Mouse (Mus musculus) kidney, adult 2 months (tissue): Measurements from ENCODE around the gene Pds5b. TPM values are rescaled to one million over a fixed set of nuclear protein-coding genes. Genes with fewer than 3 reads are reported as not detected.
"Not testable (repeated sequence)": the region's sequence is repeated elsewhere in the genome, so short reads cannot be mapped to it uniquely, and the experiment has no call there.

ENCODE experiments used
- DNase-seq: peaks from one replicate; pipeline ENCODE4 v3.0.0; 2021
- H3K27ac ChIP-seq: fragments of 200-500 bp; 2 replicates; pipeline ENCODE4 v1.5.1; 2012; ENCODE audit warnings: low read depth, low read length, control low read depth, inconsistent platforms; ENCODE audit not compliant: insufficient read depth
- H3K27me3 ChIP-seq: fragments of 200-500 bp; replicated peaks from 2 replicates; pipeline ENCODE4 v1.6.1; 2012; ENCODE audit warnings: mild to moderate bottlenecking, moderate library complexity, low read length, inconsistent platforms; ENCODE audit not compliant: control insufficient read depth, insufficient read depth
- H3K36me3 ChIP-seq: fragments of 200-500 bp; 2 replicates; pipeline ENCODE4 v1.6.1; 2012; ENCODE audit warnings: mild to moderate bottlenecking, moderate library complexity, low read length, inconsistent platforms; ENCODE audit not compliant: control insufficient read depth, insufficient read depth
- H3K4me1 ChIP-seq: fragments of 200-500 bp; 2 replicates; pipeline ENCODE4 v1.6.1; 2011; ENCODE audit warnings: low read length; ENCODE audit not compliant: control insufficient read depth, insufficient read depth
- H3K4me3 ChIP-seq: fragments of 200-500 bp; 2 replicates; pipeline ENCODE4 v1.5.1; 2011; ENCODE audit warnings: mild to moderate bottlenecking, low read depth, low read length, control low read depth; ENCODE audit not compliant: insufficient read depth
- CTCF ChIP-seq: fragments of 200-500 bp; conservative IDR thresholded peaks from 2 replicates; pipeline ENCODE4 v1.5.1; 2011; ENCODE audit warnings: low read depth, mild to moderate bottlenecking, control low read depth, low read length, moderate library complexity, mixed read lengths; ENCODE audit not compliant: insufficient read depth, insufficient read length
- POLR2A ChIP-seq: fragments of 200-500 bp; IDR thresholded peaks from one replicate; pipeline ENCODE4 v1.6.1; 2011; ENCODE audit warnings: low read depth, low read length, control low read depth
- WGBS: fragments of 180-500 bp; shearing (Covaris S2); methylation state at CpG from one replicate; pipeline ENCODE4 v1.1.7; 2018; 5-methylcytosine and 5-hydroxymethylcytosine counted together
- polyA plus RNA-seq: library from polyadenylated mRNA; depleted of rRNA; stranded (reverse); fragments of >200 nt; gene quantifications from 2 replicates; pipeline ENCODE4 v1.2.3, GENCODE M21; 2012

Pds5b gene
- polyA plus RNA-seq, 1 experiment: 5.0 TPM

- no peak for TF ChIP-seq CTCF
- no peak for TF ChIP-seq POLR2A
- no peak overlapping the region for H3K4me3 ChIP-seq
- H3K27me3 ChIP-seq: no peaks in the 10 kb centered on the region
- DNase-seq: no peak
- no peaks in the 10 kb centered on the region for H3K36me3 ChIP-seq
- 56% methylated on average over 4 of the region's 4 CpGs for WGBS
- no peaks in the 10 kb centered on the region for H3K4me1 ChIP-seq
- H3K27ac ChIP-seq: no peak overlapping the region
These were observed 4.8 kb upstream of the Pds5b start for GRCm38 (mm10) chr5:150668731-150669130.

- Histone ChIP-seq H3K27me3 (no peaks in the 10 kb centered on the region), H3K4me1 (no peaks in the 10 kb centered on the region; the same call in 1 of the 2 replicates), H3K27ac (no peak overlapping the region), H3K36me3 (no peaks in the 10 kb centered on the region), H3K4me3 (no peak overlapping the region)
- TF ChIP-seq POLR2A (no peak), CTCF (no peak)
- WGBS: 93% methylated on average over 7 of the region's 7 CpGs
- no peak for DNase-seq
These were observed 1.2 kb upstream of the Pds5b start for GRCm38 (mm10) chr5:150672343-150672742.

GRCm38 (mm10) chr5:150673880-150674621 is 512 bp downstream of the Pds5b start:
- WGBS: under 1% methylated on average over 77 of the region's 91 CpGs
- no peaks in the 10 kb centered on the region for H3K36me3 ChIP-seq
- peak overlapping the region; percentile 55 for H3K27ac ChIP-seq
- TF ChIP-seq CTCF: no peak
- TF ChIP-seq POLR2A: no peak
- peak; percentile 18 for DNase-seq
- peak overlapping the region; percentile 99 for H3K4me3 ChIP-seq
- H3K4me1 ChIP-seq: no peaks in the 10 kb centered on the region; the same call in 1 of the 2 replicates
- H3K27me3 ChIP-seq: no peaks in the 10 kb centered on the region

GRCm38 (mm10) chr5:150674866-150675265 is 1.3 kb downstream of the Pds5b start:
- no peaks in the 10 kb centered on the region for H3K27me3 ChIP-seq
- no peaks in the 10 kb centered on the region for H3K36me3 ChIP-seq
- no peak for TF ChIP-seq CTCF
- no peak for TF ChIP-seq POLR2A
- no peak overlapping the region for H3K27ac ChIP-seq
- no peak overlapping the region for H3K4me3 ChIP-seq
- 33% methylated on average over 6 of the region's 6 CpGs for WGBS
- no peaks in the 10 kb centered on the region; the same call in 1 of the 2 replicates for H3K4me1 ChIP-seq
- peak; percentile 5 for DNase-seq

- not testable (repeated sequence) for DNase-seq, H3K27me3 ChIP-seq, H3K4me3 ChIP-seq, H3K36me3 ChIP-seq, H3K4me1 ChIP-seq, H3K27ac ChIP-seq
- 92% methylated on average over 6 of the region's 6 CpGs for WGBS
These were observed 9.3 kb downstream of the Pds5b start for GRCm38 (mm10) chr5:150682862-150683261.

GRCm38 (mm10) chr5:150690685-150691084 is 17.1 kb downstream of the Pds5b start:
- H3K27me3 ChIP-seq: no peaks in the 10 kb centered on the region
- H3K4me3 ChIP-seq: no peak overlapping the region
- TF ChIP-seq CTCF: no peak
- TF ChIP-seq POLR2A: no peak
- H3K27ac ChIP-seq: no peak overlapping the region
- no peaks in the 10 kb centered on the region for H3K4me1 ChIP-seq
- no peaks in the 10 kb centered on the region for H3K36me3 ChIP-seq
- DNase-seq: no peak

- Histone ChIP-seq H3K36me3 (no peaks in the 10 kb centered on the region), H3K27ac (no peak overlapping the region), H3K4me3 (no peak overlapping the region), H3K4me1 (no peaks in the 10 kb centered on the region), H3K27me3 (no peaks in the 10 kb centered on the region)
- TF ChIP-seq POLR2A: no peak
- TF ChIP-seq CTCF: no peak
- no peak for DNase-seq
- 72% methylated on average over 2 of the region's 2 CpGs for WGBS
These were observed 19.7 kb downstream of the Pds5b start for GRCm38 (mm10) chr5:150693277-150693676.
